Mouse (Mus musculus): ENCODE data around the gene Bdh2. TPM values are rescaled to one million over a fixed set of nuclear protein-coding genes. Genes with fewer than 3 reads are reported as not detected.

The Bdh2 gene
- total RNA-seq (2014; fragmentation: Nextera tagmentation): not detected in 2 replicates
- 0.86 TPM in 1 of 2 replicates, not detected in the other for total RNA-seq (2017)

DNA sequence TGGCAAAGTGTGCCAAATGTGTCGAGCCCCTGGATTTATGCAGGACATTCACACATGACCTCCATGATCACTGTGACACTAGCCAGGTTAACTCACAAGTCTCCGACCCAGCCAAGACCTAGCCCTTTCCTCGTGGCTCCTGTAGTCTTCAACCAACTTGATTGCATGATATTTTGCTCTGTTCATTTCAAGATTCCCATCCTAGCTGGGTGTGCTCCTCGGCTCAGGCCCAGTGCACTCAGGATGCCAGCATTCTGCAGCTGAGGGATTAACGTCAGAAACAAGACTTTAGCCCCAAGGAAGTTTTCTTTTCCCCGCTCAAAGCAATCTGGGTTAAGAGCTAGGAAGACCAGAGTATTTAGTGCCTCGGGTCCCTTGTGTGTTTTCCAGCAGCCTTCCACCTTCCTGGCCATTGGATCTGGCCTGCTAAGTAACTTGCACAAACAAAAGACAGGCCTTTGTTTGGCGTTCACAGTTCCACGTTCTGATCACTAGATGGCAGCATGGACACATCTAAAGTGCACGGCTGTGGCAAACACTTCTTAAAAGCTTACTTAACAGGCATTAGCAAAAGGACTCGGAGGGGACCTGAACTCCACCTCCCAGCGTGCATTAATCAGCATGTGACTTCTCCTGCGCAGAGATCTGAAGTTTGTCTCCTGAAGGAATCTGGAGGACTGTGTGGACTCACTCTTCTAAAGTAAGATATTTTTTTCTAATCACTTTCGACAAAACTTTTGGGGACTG, at the start of gene Bdh2:
TSS of gene Bdh2 (plus strand) at position 553 of the 747 bp plus-strand sequence.
- ATAC-seq (replicated peaks; ENCODE audit: poor library complexity, severe bottlenecking): peak; percentile 87

GRCm38 (mm10) chr3:135232058-135232457, 49.0 kb upstream of the Bdh2 start:
- ATAC-seq (replicated peaks; ENCODE audit: poor library complexity, severe bottlenecking): no peak

DNA sequence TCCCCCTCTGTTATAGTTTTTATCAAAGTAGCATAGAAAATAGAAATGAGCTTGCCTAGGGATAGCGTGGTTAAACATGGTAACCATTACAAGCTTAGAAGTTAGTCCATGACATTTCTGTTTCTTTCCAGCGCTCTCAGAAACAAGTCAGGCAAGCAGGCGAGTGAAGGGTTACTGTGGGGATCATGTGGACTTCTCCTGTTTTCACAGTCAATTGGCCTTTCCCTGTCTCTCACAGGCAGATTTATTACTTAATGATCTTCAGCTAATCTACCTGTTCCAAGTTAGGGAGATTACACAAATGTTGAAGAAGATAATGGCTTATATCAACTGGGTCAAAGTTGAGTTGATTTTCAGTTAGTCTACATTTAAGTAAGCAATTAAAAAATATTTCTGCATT, 48.6 kb upstream of the Bdh2 start:
- ATAC-seq (replicated peaks; ENCODE audit: poor library complexity, severe bottlenecking): no peak

- peak; percentile 68 for ATAC-seq (replicated peaks; ENCODE audit: poor library complexity, severe bottlenecking)
Observed at GRCm38 (mm10) chr3:135245733-135246132, 35.3 kb upstream of the Bdh2 start.

DNA sequence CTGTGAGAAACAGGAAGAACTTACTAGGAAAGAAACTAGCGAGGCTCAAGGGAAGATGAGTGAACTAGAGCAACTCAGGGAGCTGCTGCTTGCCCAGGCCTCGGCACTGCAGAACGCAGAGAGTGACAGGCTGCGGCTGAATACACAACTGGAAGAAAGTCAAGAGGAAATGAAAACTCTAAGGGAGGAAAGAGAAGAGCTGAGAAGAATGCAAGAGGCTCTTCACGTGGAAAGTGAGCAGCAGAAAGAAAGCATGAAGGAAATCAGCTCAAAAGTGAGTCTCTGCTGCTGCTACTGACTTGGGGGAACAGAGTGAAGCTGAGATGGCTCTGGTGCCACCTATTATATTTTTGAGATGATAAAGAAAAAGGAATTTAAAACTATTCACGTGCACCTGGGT, 34.2 kb upstream of the Bdh2 start:
- ATAC-seq (replicated peaks; ENCODE audit: poor library complexity, severe bottlenecking): no peak

GRCm38 (mm10) chr3:135249104-135249503, 31.9 kb upstream of the Bdh2 start:
- peak; percentile 72 for ATAC-seq (replicated peaks; ENCODE audit: poor library complexity, severe bottlenecking)

GRCm38 (mm10) chr3:135251825-135252224, 29.2 kb upstream of the Bdh2 start:
- ATAC-seq (replicated peaks; ENCODE audit: poor library complexity, severe bottlenecking): no peak

- ATAC-seq (replicated peaks; ENCODE audit: poor library complexity, severe bottlenecking): no peak
Observed at GRCm38 (mm10) chr3:135254784-135255183, 26.2 kb upstream of the Bdh2 start.

- ATAC-seq (replicated peaks; ENCODE audit: poor library complexity, severe bottlenecking): no peak
Observed at GRCm38 (mm10) chr3:135258919-135259318, 22.1 kb upstream of the Bdh2 start.

GRCm38 (mm10) chr3:135260233-135260632, 20.8 kb upstream of the Bdh2 start:
- no peak for ATAC-seq (replicated peaks; ENCODE audit: poor library complexity, severe bottlenecking)

DNA sequence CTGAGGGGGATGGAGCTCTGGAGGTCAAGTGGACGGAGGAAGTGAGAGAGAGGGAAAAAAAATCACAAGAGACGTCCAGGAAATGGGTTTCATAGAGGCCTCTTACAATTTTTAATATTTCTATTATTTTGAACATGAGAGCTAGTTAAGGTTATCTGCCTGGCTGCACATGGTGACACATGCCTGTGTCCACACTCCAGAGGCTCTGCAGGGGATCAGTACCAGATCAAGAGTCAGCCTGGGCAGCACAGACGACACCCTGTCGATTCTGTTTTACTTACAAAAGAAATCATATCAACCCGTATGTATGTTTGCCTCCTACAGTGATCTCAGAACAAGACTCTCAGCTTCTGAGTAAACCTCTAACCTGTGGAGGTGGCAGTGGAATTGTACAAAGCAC, 12.4 kb upstream of the Bdh2 start:
- ATAC-seq (replicated peaks; ENCODE audit: poor library complexity, severe bottlenecking): no peak

GRCm38 (mm10) chr3:135269391-135269990, 11.5 kb upstream of the Bdh2 start:
- ATAC-seq (replicated peaks; ENCODE audit: poor library complexity, severe bottlenecking): no peak

DNA sequence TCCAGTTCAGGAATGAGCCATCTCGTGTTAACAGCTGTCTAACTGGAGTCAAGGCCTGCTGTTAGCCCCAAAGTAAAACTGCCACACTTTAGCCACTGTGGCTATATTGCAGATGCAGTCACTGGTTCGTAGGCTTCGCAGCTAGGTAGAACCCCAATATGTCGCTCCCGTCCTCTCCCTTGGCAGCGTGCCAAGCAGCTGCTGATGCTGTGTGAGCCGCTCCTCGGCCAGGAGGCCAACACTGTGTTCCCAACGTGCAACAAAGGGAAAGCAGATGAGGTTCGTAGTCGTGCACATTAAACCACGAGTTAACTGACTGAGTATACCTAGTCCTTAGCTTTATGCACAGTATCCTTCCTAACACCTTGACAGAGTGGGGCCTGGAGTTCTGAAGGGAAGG, 8.4 kb upstream of the Bdh2 start:
- ATAC-seq (replicated peaks; ENCODE audit: poor library complexity, severe bottlenecking): no peak

GRCm38 (mm10) chr3:135273047-135273446, 8.0 kb upstream of the Bdh2 start:
- peak; percentile 64 for ATAC-seq (replicated peaks; ENCODE audit: poor library complexity, severe bottlenecking)

DNA sequence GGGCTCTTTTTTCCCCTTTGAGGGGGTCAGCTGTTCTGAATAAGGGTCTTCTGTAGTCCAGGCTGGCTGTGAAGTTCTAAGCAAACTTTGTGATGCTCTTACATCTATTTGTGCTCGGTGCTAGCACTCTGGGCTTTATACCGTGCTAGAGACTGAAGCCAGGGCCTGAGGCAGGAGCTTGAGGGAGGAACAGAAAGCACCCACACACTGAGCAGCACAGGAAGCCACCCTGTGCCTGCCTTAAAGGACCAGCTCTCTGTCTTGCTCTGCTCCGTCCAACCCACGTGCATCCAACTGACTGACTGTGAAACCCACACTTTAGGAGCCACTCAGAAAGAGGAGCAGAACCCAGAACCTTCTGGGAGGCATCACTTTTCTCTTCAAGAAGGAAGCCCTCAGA, 861 bp upstream of the Bdh2 start:
- ATAC-seq (replicated peaks; ENCODE audit: poor library complexity, severe bottlenecking): peak; percentile 45

DNA sequence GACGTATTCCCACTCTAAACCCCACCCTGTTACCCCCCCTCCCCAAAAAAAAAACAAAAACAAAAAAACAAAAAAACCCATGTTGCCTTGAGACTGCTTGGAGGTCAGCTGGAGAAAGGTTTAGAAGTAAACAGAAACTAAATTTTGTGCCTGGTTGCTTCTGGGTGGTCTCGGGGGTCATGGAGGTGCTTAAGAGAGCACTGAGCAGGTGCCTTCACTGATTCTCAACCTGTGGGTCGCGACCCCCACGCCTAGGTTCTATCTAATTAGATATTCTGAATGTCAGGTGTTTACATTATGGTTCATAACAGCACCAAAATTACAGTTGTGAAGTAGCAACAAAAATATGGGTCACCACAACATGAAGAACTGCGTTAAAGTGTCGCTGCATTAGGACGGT, 680 bp downstream of the Bdh2 start:
- ATAC-seq (replicated peaks; ENCODE audit: poor library complexity, severe bottlenecking): no peak

- no peak for ATAC-seq (replicated peaks; ENCODE audit: poor library complexity, severe bottlenecking)
Observed at GRCm38 (mm10) chr3:135285256-135285655, 4.2 kb downstream of the Bdh2 start.

DNA sequence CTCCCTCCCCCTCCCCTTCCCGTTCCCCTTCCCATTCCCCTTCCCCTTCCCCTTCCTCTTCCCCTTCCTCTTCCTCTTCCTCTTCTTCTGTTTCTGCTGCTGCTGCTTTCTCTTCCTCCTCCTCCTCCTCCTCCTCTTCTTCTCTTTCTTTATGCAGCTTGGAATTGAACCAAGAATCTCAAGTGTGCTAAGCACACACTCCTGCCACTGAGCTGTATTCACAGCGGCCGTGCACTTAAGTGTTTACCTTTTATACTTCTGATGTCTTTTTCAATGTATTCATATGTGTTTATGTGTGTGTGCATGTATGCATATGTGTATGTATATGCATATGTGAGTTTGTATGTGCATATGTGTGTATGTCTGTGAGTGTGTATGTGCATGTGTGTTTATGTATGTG, 4.8 kb downstream of the Bdh2 start:
- no peak for ATAC-seq (replicated peaks; ENCODE audit: poor library complexity, severe bottlenecking)

DNA sequence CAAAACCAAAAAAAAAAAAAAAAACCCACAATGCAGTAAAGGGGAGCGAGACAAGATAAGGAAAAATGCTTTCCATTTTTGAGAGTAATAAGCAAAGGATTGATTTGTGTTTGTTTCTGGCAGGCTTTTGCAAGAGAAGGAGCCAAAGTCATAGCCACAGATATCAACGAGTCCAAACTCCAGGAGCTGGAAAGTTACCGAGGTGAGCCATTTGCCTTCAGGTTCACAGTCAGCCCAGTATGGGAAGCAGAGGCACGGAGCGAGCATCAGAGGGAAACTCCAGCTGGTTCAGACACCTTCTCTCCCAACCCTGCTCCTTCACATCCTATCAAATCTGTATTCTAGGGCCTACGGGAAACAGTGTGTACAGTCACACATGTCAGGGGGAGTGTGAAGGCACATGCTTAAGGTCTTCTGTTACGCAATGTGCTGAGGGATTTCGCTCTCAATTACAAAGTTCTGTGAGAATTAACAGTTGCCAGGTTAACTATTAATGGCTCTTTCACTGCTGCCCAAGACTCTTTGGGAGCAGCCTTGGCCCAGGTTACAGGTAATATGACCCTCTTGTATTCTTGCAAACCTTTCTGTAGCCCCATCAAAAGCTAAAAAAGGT, 7.2 kb downstream of the Bdh2 start:
- ATAC-seq (replicated peaks; ENCODE audit: poor library complexity, severe bottlenecking): no peak

- no peak for ATAC-seq (replicated peaks; ENCODE audit: poor library complexity, severe bottlenecking)
Observed at GRCm38 (mm10) chr3:135289148-135289547, 8.1 kb downstream of the Bdh2 start.

DNA sequence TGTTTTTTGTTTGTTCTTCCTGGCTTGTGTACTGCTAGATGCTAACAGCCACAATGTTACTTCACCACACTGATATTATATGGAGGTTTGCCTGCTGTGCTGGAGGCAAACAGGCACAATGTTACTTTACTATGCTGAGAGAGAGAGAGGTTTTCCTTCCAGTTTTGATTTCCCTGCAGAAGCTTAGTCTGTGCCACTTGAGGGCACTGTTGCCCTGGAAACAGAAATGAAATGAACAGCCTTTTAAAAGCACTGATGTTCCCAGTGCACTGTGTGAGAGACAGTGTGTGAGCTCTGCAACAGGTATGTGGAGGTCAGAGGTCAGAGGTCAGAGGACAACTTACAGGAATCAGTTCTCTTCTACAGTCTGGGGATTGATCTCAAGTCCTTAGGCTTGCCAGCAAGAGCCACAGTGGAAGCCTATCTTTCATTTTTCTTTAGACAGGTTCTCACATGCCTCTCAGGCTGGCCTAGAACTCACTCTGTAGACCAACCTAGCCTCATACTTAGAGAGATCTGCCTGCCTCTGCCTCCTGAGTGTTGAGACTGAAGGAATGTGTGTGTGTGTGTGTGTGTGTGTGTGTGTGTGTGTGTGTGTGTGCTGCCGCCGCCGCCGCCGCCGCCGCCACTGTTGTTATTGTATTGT, 9.4 kb downstream of the Bdh2 start:
- peak; percentile 67 for ATAC-seq (replicated peaks; ENCODE audit: poor library complexity, severe bottlenecking)
